Mouse (Mus musculus): Measurements from ENCODE around the gene Svs5. TPM values are rescaled to one million over a fixed set of nuclear protein-coding genes. Genes with fewer than 3 reads are reported as not detected.

The Svs5 gene
- polyA plus RNA-seq, 1 experiment from 2014 or later: not detected

DNA sequence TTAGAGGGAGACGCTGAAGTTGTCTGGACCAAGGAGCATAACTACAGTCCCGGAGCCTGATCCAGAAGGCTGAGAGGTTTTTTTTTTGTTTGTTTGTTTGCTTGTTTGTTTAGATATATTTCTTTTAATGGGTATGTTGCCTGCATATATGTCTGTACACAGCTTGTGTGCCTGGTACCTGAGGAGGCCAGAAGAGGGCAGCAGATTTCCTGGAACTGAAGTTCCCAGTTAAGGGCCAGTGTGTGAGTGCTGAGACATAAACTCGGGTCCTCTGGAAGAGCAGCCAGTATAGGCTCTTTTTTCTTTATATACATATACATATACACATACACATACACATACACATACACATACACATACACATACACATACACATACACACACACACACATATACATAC lies 25.8 kb downstream of the Svs5 start:
- H3K27me3 ChIP-seq (replicated peaks): peaks cover 38% of the 10 kb centered on the region
- no peaks in the 10 kb centered on the region for H3K9me3 ChIP-seq
- H3K36me3 ChIP-seq: no peaks in the 10 kb centered on the region
- H3K27ac ChIP-seq (replicated peaks): no peak overlapping the region
- no peak overlapping the region for H3K4me3 ChIP-seq
- WGBS: 75% methylated on average over 3 of the region's 3 CpGs
- no peak overlapping the region for H3K4me2 ChIP-seq
- ATAC-seq (ENCODE audit: extremely low read depth, insufficient number of reproducible peaks, low FRiP score, low TSS enrichment): no peak
- H3K9ac ChIP-seq: no peak overlapping the region
- no peaks in the 10 kb centered on the region; the same call in 1 of the 2 replicates for H3K4me1 ChIP-seq

DNA sequence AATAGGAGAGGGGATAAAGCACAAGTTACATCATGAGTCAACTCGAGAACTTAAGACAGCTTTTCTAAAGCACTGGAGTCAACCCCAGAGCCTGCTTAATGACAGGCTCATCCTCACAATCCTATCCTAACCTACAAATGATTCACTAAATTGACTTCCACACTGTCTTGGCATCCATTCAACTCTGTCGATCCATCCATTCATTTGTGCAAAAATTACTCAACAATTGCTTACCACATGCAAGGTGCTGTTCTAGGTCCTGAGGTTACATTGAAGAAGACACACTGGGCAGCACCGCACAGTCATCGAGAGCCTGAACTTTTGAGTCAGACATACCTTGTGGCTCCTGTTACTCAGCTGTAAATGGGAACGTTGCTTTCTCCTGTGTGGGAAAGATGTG lies 26.5 kb downstream of the Svs5 start:
- Histone ChIP-seq H3K36me3 (no peaks in the 10 kb centered on the region), H3K27ac (replicated peaks) (no peak overlapping the region), H3K9ac (no peak overlapping the region), H3K9me3 (no peaks in the 10 kb centered on the region), H3K4me3 (no peak overlapping the region), H3K4me1 (no peaks in the 10 kb centered on the region; the same call in 1 of the 2 replicates), H3K4me2 (no peak overlapping the region), H3K27me3 (replicated peaks) (peaks cover 37% of the 10 kb centered on the region)
- 78% methylated on average over 5 of the region's 5 CpGs for WGBS
- ATAC-seq (ENCODE audit: extremely low read depth, insufficient number of reproducible peaks, low FRiP score, low TSS enrichment): no peak

DNA sequence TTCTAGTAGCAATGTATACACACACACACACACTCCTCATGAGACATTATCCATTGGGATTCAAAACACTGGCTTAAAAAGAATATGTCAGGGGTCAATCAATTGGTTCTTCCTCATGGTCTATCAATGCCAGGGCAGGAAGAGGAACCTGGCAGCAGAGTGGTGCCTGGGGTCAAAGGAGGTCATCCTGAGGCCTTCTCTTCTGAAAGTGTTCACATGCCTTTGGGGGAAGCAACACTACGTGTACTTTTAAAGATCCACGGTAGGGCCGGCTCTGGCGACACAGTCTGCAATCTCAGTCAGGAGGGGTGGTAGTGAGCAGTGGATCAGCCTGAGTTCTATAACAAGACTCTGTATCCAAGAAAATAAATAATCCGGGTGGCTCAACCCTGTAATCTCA lies 27.1 kb downstream of the Svs5 start:
- Histone ChIP-seq H3K4me3 (no peak overlapping the region), H3K9ac (no peak overlapping the region), H3K27ac (replicated peaks) (no peak overlapping the region), H3K27me3 (replicated peaks) (peaks cover 33% of the 10 kb centered on the region), H3K9me3 (no peaks in the 10 kb centered on the region), H3K4me2 (no peak overlapping the region), H3K36me3 (no peaks in the 10 kb centered on the region), H3K4me1 (no peaks in the 10 kb centered on the region; the same call in 1 of the 2 replicates)
- ATAC-seq (ENCODE audit: extremely low read depth, insufficient number of reproducible peaks, low FRiP score, low TSS enrichment): no peak
- WGBS: 62% methylated on average over 5 of the region's 5 CpGs

DNA sequence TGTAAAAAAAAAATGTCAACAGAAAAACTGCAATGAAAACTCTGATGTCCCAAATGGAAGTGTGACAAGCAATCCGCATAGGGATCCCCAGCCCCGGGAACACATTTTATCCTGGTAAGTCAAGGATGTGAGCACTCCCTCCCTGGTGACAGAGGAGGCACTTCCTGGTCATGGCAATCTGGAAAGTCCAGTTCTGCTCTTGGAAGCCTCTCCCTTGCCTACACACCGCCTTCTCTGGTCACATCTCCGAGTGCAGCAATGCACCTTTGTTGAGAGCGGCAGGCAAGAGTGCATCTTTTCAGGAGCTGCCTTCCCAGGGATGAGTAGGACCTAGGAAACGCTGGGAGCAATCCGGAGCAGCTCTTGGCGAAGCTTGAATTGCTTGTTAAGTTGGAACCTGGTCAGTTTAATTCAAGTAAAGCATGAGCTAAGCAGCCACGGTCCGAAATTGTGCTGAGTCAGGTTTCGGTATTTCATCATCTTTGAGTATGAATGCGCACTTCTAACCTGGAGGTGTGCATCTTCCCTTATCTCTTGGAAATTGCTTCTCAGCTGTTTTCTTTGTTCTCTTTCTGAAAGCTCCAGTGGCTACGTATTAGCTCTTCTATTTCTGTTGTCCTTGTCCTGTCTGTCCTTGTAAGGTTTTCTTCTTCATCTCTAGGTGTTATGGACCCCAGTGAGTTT lies 28.6 kb downstream of the Svs5 start:
- no peaks in the 10 kb centered on the region for H3K36me3 ChIP-seq
- ATAC-seq (ENCODE audit: extremely low read depth, insufficient number of reproducible peaks, low FRiP score, low TSS enrichment): no peak
- H3K4me3 ChIP-seq: no peak overlapping the region
- no peak overlapping the region for H3K27ac ChIP-seq (replicated peaks)
- peaks cover 20% of the 10 kb centered on the region for H3K27me3 ChIP-seq (replicated peaks)
- H3K4me2 ChIP-seq: peak overlapping the region; percentile 7; the same call in 1 of the 2 replicates
- 26% methylated on average over 13 of the region's 13 CpGs for WGBS
- H3K9me3 ChIP-seq: no peaks in the 10 kb centered on the region
- H3K9ac ChIP-seq: no peak overlapping the region
- no peaks in the 10 kb centered on the region; the same call in 1 of the 2 replicates for H3K4me1 ChIP-seq

DNA sequence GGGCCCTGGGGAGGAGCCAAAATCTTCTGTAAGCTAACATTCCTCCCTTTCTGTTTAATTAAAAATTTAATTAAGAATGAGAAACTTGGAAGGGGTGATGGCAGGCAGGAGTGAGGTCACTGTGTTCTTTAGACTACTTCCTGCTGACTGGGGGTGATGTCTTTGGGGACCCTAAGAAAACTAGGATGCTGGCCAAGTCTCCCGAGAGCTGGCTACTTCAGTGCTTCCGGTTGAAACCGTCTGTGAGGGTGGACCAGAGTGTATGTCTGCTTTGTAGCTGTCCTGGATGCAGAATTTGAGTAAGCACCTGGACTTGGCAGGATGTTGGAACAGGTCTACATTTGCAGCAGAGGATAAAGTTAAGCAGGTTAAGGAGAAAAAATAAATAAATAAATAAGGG lies 34.4 kb downstream of the Svs5 start:
- Histone ChIP-seq H3K4me1 (no peaks in the 10 kb centered on the region), H3K4me2 (no peak overlapping the region), H3K4me3 (no peak overlapping the region), H3K27me3 (replicated peaks) (peaks cover 10% of the 10 kb centered on the region), H3K9ac (no peak overlapping the region), H3K9me3 (no peaks in the 10 kb centered on the region), H3K27ac (replicated peaks) (no peak overlapping the region), H3K36me3 (no peaks in the 10 kb centered on the region)
- no peak for ATAC-seq (ENCODE audit: extremely low read depth, insufficient number of reproducible peaks, low FRiP score, low TSS enrichment)
- 38% methylated on average over 3 of the region's 3 CpGs for WGBS

DNA sequence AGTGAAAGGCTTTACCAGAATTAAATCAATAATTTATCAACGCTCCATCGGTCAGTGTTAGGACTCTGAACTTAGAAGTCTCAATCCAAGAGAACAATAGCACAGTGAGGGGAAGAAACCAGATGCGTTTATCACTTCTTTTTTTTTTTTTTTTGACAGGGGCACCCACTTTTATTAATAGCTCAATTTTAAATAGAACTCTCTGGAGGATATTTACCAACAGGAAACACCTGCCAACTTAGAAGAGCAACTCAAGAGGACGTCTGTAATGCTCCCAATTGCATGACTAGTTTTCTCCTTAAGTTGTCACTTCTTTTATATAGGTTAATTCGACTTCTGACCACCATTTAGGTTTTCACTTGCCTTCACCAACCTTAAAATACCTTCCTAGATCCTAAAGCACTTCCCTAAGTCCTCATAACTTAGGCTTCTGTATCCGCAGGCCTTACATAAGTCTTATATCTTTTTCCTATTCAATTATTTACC lies 36.1 kb downstream of the Svs5 start:
- WGBS: 74% methylated on average over 6 of the region's 6 CpGs
- no peak for ATAC-seq (ENCODE audit: extremely low read depth, insufficient number of reproducible peaks, low FRiP score, low TSS enrichment)
- no peaks in the 10 kb centered on the region for H3K27me3 ChIP-seq (replicated peaks)

DNA sequence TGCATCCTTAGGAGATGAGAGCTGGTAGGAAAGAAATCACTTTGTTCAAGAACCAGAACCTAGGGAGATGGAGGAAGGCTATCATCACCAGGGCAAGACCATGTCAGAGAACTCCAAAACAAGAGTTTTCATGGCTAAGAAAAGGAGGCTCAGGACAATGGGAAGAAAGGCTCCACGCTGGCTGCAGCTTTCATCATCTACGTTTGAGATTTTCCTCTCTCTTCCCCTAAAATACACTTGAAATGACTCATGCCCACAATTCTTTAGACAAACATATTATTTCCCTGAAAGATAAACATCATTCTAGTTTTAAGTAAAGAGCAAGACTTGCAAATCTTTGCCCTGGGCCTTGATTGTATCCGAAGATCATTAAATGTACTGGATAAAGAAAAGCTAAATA lies 38.8 kb downstream of the Svs5 start:
- Histone ChIP-seq H3K9ac (no peak overlapping the region), H3K9me3 (no peaks in the 10 kb centered on the region), H3K36me3 (no peaks in the 10 kb centered on the region), H3K4me3 (no peak overlapping the region), H3K27ac (replicated peaks) (no peak overlapping the region), H3K4me2 (no peak overlapping the region), H3K27me3 (replicated peaks) (no peaks in the 10 kb centered on the region), H3K4me1 (no peaks in the 10 kb centered on the region)
- no peak for ATAC-seq (ENCODE audit: extremely low read depth, insufficient number of reproducible peaks, low FRiP score, low TSS enrichment)
- 74% methylated on average over 3 of the region's 3 CpGs for WGBS

More for the DNA sequence above, 36.1 kb downstream of the Svs5 start:
- no peak overlapping the region for H3K9ac ChIP-seq
- H3K4me2 ChIP-seq: no peak overlapping the region
- no peak overlapping the region for H3K4me3 ChIP-seq
- H3K4me1 ChIP-seq: no peaks in the 10 kb centered on the region
- H3K27ac ChIP-seq (replicated peaks): no peak overlapping the region
- no peaks in the 10 kb centered on the region for H3K36me3 ChIP-seq
- H3K9me3 ChIP-seq: no peaks in the 10 kb centered on the region

DNA sequence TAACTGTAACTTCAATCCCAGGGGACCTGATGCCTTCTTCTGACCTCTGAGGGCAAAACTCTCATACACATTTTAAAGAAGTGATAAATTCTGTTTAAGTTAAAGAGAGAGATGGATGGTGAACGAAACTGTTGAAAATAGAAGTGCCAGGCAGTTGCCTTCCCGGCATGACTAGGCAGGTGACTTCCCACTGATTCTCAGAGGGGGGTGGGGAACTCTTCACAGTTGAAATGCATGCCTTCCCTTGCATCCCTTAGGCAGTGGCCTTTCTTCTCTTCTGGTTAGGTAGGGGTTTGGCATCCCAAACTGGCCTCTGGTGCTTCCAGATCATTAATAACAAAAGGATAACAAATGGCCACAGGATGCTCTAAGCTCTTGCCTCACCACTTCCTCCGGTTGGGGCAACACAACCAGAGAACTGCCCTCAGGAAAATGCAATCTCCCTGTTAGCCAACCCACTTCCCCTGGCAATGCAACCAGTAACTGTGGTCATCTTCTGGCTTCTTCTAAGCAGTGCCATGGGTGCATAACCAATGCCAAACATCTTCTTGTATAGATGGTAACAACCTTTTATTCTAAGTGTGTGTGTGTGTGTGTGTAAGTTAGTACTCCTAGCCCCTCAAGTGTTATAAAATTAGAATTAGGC lies 40.0 kb downstream of the Svs5 start:
- H3K9ac ChIP-seq: no peak overlapping the region
- H3K27ac ChIP-seq (replicated peaks): no peak overlapping the region
- no peaks in the 10 kb centered on the region for H3K4me1 ChIP-seq
- no peaks in the 10 kb centered on the region for H3K27me3 ChIP-seq (replicated peaks)
- no peak for ATAC-seq (ENCODE audit: extremely low read depth, insufficient number of reproducible peaks, low FRiP score, low TSS enrichment)
- no peaks in the 10 kb centered on the region for H3K36me3 ChIP-seq
- H3K9me3 ChIP-seq: no peaks in the 10 kb centered on the region
- 19% methylated on average over 3 of the region's 3 CpGs for WGBS
- no peak overlapping the region for H3K4me2 ChIP-seq
- no peak overlapping the region for H3K4me3 ChIP-seq

DNA sequence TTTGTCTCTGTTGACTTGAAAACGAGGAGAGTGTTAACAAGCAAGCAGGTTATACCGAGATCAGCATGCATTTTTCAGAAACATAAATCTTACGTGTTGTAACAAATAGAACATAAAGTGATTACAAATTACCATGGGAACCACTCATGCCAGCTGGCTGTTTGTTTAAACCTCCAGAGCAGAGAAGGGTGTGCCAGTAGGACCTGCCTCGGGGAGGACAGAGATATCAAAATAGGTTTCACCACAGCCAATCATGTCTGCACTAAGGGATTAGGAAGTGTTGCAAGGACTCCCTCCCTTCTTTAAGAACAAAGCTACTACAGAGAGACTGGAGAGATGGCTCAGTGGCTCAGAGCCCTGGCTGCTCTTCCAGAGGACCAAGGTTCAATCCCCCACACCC lies 40.6 kb downstream of the Svs5 start:
- WGBS: 43% methylated on average over 4 of the region's 4 CpGs
- Histone ChIP-seq H3K9me3 (no peaks in the 10 kb centered on the region), H3K9ac (no peak overlapping the region), H3K27me3 (replicated peaks) (no peaks in the 10 kb centered on the region), H3K36me3 (no peaks in the 10 kb centered on the region), H3K4me2 (no peak overlapping the region), H3K4me1 (no peaks in the 10 kb centered on the region), H3K4me3 (no peak overlapping the region), H3K27ac (replicated peaks) (no peak overlapping the region)
- no peak for ATAC-seq (ENCODE audit: extremely low read depth, insufficient number of reproducible peaks, low FRiP score, low TSS enrichment)

DNA sequence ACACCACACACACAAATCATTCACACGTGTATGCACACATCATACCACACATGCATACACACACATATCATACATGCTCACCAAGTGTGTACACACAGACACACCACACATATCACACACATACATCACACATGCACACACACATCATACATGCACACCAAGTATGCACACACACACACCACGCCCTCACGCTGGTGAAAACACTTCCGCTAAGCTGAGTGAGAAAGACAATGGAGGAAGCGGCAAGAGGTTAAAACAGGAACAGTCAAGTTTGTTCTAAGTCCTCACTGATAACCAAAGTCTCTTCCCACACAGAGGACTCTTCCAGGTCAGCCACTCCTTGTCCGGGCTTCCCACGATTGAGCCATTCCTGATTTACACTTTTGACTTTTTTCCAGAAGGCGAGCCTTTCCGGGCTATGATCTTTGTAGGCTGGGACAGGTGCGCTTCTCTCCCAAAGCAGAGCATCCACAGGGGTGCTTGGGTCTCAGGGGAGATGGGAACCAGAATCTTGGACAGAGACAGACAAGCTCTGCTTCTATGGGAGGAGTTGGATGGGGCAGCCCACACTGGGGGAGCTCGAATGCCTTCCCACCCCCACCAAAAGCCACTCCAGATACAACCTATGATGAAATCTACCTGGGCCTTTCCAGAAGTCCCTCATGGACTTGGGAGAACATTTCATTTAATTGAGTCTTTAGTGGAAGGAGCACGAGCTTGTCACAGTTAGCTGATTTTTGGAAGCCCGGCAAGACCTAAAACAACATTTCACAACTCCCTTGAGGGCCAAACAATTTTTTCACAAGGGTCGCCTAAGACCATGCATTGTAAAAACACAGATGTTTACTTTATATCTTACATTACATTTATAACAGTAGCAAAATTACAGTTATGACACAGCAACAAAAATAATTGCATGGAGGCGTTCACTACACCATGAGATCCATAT lies 45.2 kb downstream of the Svs5 start:
- ATAC-seq (ENCODE audit: extremely low read depth, insufficient number of reproducible peaks, low FRiP score, low TSS enrichment): no peak
- no peak overlapping the region for H3K27ac ChIP-seq (replicated peaks)
- H3K4me3 ChIP-seq: no peak overlapping the region
- no peaks in the 10 kb centered on the region for H3K9me3 ChIP-seq
- no peaks in the 10 kb centered on the region for H3K36me3 ChIP-seq
- H3K27me3 ChIP-seq (replicated peaks): no peaks in the 10 kb centered on the region
- no peak overlapping the region for H3K9ac ChIP-seq
- H3K4me1 ChIP-seq: no peaks in the 10 kb centered on the region
- H3K4me2 ChIP-seq: no peak overlapping the region
- WGBS: 81% methylated on average over 15 of the region's 15 CpGs

DNA sequence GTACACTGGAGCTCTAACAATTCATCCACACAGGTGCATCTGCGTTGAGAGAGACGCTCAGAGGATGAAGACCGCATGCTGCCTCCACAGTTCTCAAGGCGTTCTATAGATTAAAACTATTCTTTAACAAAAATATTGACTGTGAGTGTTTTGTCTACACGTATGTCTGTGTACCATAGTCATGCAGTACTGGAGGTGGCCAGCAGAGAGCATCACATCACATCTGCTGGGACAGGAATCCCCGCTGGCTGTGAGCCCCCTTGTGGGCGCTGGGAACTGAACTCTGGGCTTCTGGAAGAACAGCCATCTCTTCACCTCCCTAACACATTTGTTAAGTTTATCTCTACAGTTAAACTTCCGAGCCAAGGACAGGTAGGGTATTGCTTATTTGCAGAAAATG lies 49.2 kb downstream of the Svs5 start:
- Histone ChIP-seq H3K27ac (replicated peaks) (no peak overlapping the region), H3K4me1 (peaks cover 18% of the 10 kb centered on the region), H3K4me3 (no peak overlapping the region), H3K9me3 (no peaks in the 10 kb centered on the region), H3K36me3 (no peaks in the 10 kb centered on the region), H3K4me2 (no peak overlapping the region), H3K27me3 (replicated peaks) (peaks cover 8% of the 10 kb centered on the region), H3K9ac (no peak overlapping the region)
- no peak for ATAC-seq (ENCODE audit: extremely low read depth, insufficient number of reproducible peaks, low FRiP score, low TSS enrichment)
- 71% methylated on average over 8 of the region's 8 CpGs for WGBS

Measured in heart, embryonic 13.5 days (tissue).